Mouse (Mus musculus) forebrain, embryonic 14.5 days (tissue): ENCODE data around the gene 4933436I01Rik. TPM values are rescaled to one million over a fixed set of nuclear protein-coding genes. Genes with fewer than 3 reads are reported as not detected.

ENCODE experiments used
- ATAC-seq: fragments of 200-750 bp; cut with Nextera tagmentation; 2 replicates; pipeline ENCODE4 v1.8.0; 2017; ENCODE audit warnings: mild to moderate bottlenecking, moderate library complexity
- DNase-seq: peaks from one replicate; pipeline ENCODE4 v3.0.0-alpha.2; 2015; ENCODE audit warnings: low spot score
- H3K27ac ChIP-seq: fragments of 300-500 bp; sonication (generic); 2 replicates; pipeline ENCODE4 v1.5.1; 2014; ENCODE audit warnings: low read depth, mild to moderate bottlenecking, control low read depth, low read length, moderate library complexity
- H3K27me3 ChIP-seq: fragments of 300-500 bp; sonication (generic); replicated peaks from 2 replicates; pipeline ENCODE4 v1.6.1; 2014; ENCODE audit warnings: low read length, control low read depth, mixed read lengths; ENCODE audit not compliant: control insufficient read depth, insufficient read depth
- H3K36me3 ChIP-seq: fragments of 300-500 bp; sonication (generic); 2 replicates; pipeline ENCODE4 v1.6.1; 2014; ENCODE audit warnings: low read length, control low read depth; ENCODE audit not compliant: control insufficient read depth, insufficient read depth
- H3K4me1 ChIP-seq: fragments of 300-500 bp; sonication (generic); 2 replicates; pipeline ENCODE4 v1.6.1; 2014; ENCODE audit warnings: antibody characterized with exemption, low read length, control low read depth; ENCODE audit not compliant: control insufficient read depth, insufficient read depth
- H3K4me2 ChIP-seq: fragments of 300-500 bp; sonication (generic); 2 replicates; pipeline ENCODE4 v1.6.1; 2014; ENCODE audit warnings: mild to moderate bottlenecking, control low read depth, low read length
- H3K4me3 ChIP-seq: fragments of 300-500 bp; sonication (generic); 2 replicates; pipeline ENCODE4 v1.5.1; 2014; ENCODE audit warnings: low read depth, low read length, control low read depth
- H3K9ac ChIP-seq: fragments of 300-500 bp; sonication (generic); 2 replicates; pipeline ENCODE4 v1.6.1; 2014; ENCODE audit warnings: mild to moderate bottlenecking, low read length, control low read depth, moderate library complexity
- H3K9me3 ChIP-seq: fragments of 300-500 bp; sonication (generic); replicated peaks from 2 replicates; pipeline ENCODE4 v1.6.1; 2016; ENCODE audit warnings: low read length, control low read depth, mixed read lengths; ENCODE audit not compliant: control insufficient read depth
- WGBS: fragments of 180-500 bp; shearing (Covaris S2); extraction: QIAGEN DNeasy Blood & Tissue Kit; methylation state at CpG from one replicate; pipeline ENCODE4 v1.1.7; 2014; 5-methylcytosine and 5-hydroxymethylcytosine counted together
- polyA plus RNA-seq: library from polyadenylated mRNA; unstranded; fragments of >200 nt; fragmentation: Nextera tagmentation; extraction: Ambion mirVana; gene quantifications from 2 replicates; pipeline ENCODE4 v1.2.1, GENCODE M21; 2014

The 4933436I01Rik gene
- polyA plus RNA-seq: not detected in 2 replicates

- H3K4me1 ChIP-seq: no peaks in the 10 kb centered on the region
- no peak within 1 kb of the TSS for H3K4me2 ChIP-seq
- no peak for ATAC-seq
- no peaks in the 10 kb centered on the region for H3K36me3 ChIP-seq
- WGBS: 45% methylated on average over 1 of the region's 1 CpGs
- no peaks in the 10 kb centered on the region for H3K9me3 ChIP-seq
- H3K4me3 ChIP-seq: no peak within 1 kb of the TSS
- DNase-seq: no peak
- H3K9ac ChIP-seq: no peak within 1 kb of the TSS
- H3K27ac ChIP-seq: no peak within 1 kb of the TSS
- no peaks in the 10 kb centered on the region for H3K27me3 ChIP-seq
These were observed at the start of gene 4933436I01Rik for GRCm38 (mm10) chrX:67921350-67921749. Gene 4933436I01Rik, minus strand, starts transcription at chrX:67921450.

- WGBS: 63% methylated on average over 1 of the region's 1 CpGs
- Histone ChIP-seq H3K27ac (no peak overlapping the region), H3K36me3 (no peaks in the 10 kb centered on the region), H3K9me3 (no peaks in the 10 kb centered on the region), H3K4me1 (no peaks in the 10 kb centered on the region), H3K9ac (no peak overlapping the region), H3K4me3 (no peak overlapping the region), H3K4me2 (no peak overlapping the region), H3K27me3 (no peaks in the 10 kb centered on the region)
- no peak for DNase-seq
- ATAC-seq: no peak
These were observed 3.7 kb upstream of the 4933436I01Rik start for GRCm38 (mm10) chrX:67924769-67925470.

- Histone ChIP-seq H3K9ac (no peak overlapping the region), H3K36me3 (no peaks in the 10 kb centered on the region), H3K27me3 (no peaks in the 10 kb centered on the region), H3K4me1 (no peaks in the 10 kb centered on the region), H3K4me3 (no peak overlapping the region), H3K9me3 (no peaks in the 10 kb centered on the region), H3K4me2 (no peak overlapping the region), H3K27ac (no peak overlapping the region)
- DNase-seq (no peak), ATAC-seq (no peak)
- WGBS: 88% methylated on average over 3 of the region's 3 CpGs
These were observed 37.8 kb downstream of the 4933436I01Rik start for GRCm38 (mm10) chrX:67883406-67883805.

Other genes starting within 250 kb of the 4933436I01Rik start
- not detected in 2 replicates for gene Gm1140, start 227.9 kb downstream of the 4933436I01Rik start, polyA plus RNA-seq
- not detected in 2 replicates for gene Gm14692, start 225.8 kb downstream of the 4933436I01Rik start, polyA plus RNA-seq